Mouse (Mus musculus) liver, postnatal 0 days (tissue): Measurements from ENCODE around the gene Drg1. TPM values are rescaled to one million over a fixed set of nuclear protein-coding genes. Genes with fewer than 3 reads are reported as not detected.
A peak's percentile ranks its signal among the peaks of the same experiment; 100 is the strongest.
"Not testable (repeated sequence)": the region's sequence is repeated elsewhere in the genome, so short reads cannot be mapped to it uniquely, and the experiment has no call there.

ENCODE experiments used
- ATAC-seq: fragments of 200-750 bp; cut with Nextera tagmentation; 2 replicates; pipeline ENCODE4 v1.8.0; 2017; ENCODE audit warnings: mild to moderate bottlenecking, moderate library complexity
- DNase-seq: peaks from one replicate; pipeline ENCODE4 v3.0.0-alpha.2; 2016
- H3K27ac ChIP-seq: fragments of 300-500 bp; sonication (generic); 2 replicates; pipeline ENCODE4 v1.5.1; 2014; ENCODE audit warnings: antibody characterized with exemption, moderate library complexity, mild to moderate bottlenecking, low read depth
- H3K27me3 ChIP-seq: fragments of 300-500 bp; sonication (generic); 2 replicates; pipeline ENCODE4 v1.6.1; 2014; ENCODE audit warnings: low read length, control low read depth, mixed read lengths; ENCODE audit not compliant: insufficient read depth
- H3K36me3 ChIP-seq: fragments of 300-500 bp; sonication (generic); replicated peaks from 2 replicates; pipeline ENCODE4 v1.6.1; 2014; ENCODE audit warnings: mild to moderate bottlenecking, control low read depth, low read length, moderate library complexity, mixed read lengths; ENCODE audit not compliant: insufficient read depth
- H3K4me1 ChIP-seq: fragments of 300-500 bp; sonication (generic); 2 replicates; pipeline ENCODE4 v1.6.1; 2014; ENCODE audit warnings: antibody characterized with exemption, mild to moderate bottlenecking, control low read depth; ENCODE audit not compliant: insufficient read depth
- H3K4me2 ChIP-seq: fragments of 300-500 bp; sonication (generic); 2 replicates; pipeline ENCODE4 v1.6.1; 2014; ENCODE audit warnings: low read depth, mild to moderate bottlenecking, low read length, moderate library complexity, mixed read lengths
- H3K4me3 ChIP-seq: fragments of 300-500 bp; sonication (generic); 2 replicates; pipeline ENCODE4 v1.5.1; 2014; ENCODE audit warnings: low read depth, low read length
- H3K9ac ChIP-seq: fragments of 300-500 bp; sonication (generic); replicated peaks from 2 replicates; pipeline ENCODE4 v1.6.1; 2014; ENCODE audit warnings: mild to moderate bottlenecking, moderate library complexity
- H3K9me3 ChIP-seq: fragments of 300-500 bp; sonication (generic); 2 replicates; pipeline ENCODE4 v1.6.1; 2016; ENCODE audit warnings: mild to moderate bottlenecking, control low read depth, low read length, mixed read lengths
- WGBS: fragments of 180-500 bp; shearing (Covaris S2); extraction: QIAGEN DNeasy Blood & Tissue Kit; methylation state at CpG from one replicate; pipeline ENCODE4 v1.1.7; 2014; ENCODE audit not compliant: insufficient replicate concordance; 5-methylcytosine and 5-hydroxymethylcytosine counted together
- polyA plus RNA-seq: library from polyadenylated mRNA; unstranded; fragments of >200 nt; fragmentation: Nextera tagmentation; extraction: Ambion mirVana; gene quantifications from 2 replicates; pipeline ENCODE4 v1.2.1, GENCODE M21; 2015

Gene Drg1
- polyA plus RNA-seq, 1 experiment from 2014 or later: 84.7 TPM

DNA sequence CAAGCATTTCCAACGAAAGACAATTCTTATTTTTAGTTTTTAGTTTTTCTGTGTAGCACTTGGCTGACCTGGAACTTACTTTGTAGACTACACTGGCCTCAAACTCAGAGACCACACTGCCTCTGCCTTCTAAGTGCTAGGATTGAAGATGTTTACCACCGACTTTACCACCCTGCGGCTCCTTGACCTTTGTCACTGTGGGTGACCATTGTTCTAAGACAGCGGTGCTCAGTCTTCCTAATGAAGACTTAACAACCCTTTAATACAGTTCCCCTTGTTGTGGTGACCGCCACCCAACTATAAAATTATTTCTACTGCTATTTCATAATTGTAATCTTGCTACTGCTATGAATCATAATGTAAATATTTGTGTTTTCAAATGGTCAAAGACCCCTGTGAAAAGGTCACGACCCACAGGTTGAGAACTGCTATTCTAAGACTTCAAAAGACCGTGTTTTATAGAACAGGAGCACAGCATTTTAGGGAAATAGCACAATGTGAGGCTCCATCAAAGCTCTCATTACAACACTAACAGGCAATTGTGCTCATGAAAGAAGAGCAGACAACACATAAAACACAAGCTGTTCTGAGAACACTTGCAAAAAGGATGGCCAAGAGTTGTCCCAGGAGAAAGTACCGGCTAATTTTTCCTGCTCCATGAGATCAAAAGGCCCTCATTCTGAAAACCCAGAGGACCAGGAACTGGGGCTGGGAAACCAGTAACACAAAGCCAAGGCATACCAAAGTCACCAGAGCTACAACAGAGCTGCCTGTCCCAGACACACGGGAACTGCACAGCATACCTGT, 120.7 kb downstream of the Drg1 start:
- ATAC-seq, H3K27ac ChIP-seq: not testable (repeated sequence)
- DNase-seq: peak; percentile 14

DNA sequence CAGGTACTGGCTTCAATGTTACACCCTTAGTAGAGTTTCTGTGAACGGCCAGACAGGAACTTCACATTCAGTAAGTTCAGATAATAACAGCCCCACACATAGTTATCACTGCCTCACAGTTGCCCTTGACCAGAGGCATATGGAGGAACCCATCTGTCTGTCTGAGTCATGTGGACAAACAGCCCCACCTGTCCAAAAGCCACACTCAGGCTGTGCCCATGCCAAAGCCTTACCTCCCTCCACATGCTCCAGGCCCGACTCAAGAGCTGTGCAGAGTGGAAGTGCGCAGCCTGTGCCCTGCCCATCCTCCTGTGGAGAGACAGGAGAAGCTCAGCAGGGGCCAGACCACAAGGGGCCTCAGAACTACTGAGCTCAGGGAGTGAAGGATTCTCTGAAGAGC, 122.2 kb downstream of the Drg1 start:
- not testable (repeated sequence) for H3K4me2 ChIP-seq, H3K9me3 ChIP-seq, H3K4me3 ChIP-seq, H3K9ac ChIP-seq, H3K27me3 ChIP-seq, ATAC-seq, H3K36me3 ChIP-seq, H3K27ac ChIP-seq, H3K4me1 ChIP-seq
- peak; percentile 13 for DNase-seq
- 63% methylated on average over 3 of the region's 3 CpGs for WGBS

More for the DNA sequence above, 120.7 kb downstream of the Drg1 start:
- 78% methylated on average over 7 of the region's 9 CpGs for WGBS
- not testable (repeated sequence) for H3K4me2 ChIP-seq, H3K4me1 ChIP-seq, H3K4me3 ChIP-seq, H3K36me3 ChIP-seq, H3K9ac ChIP-seq, H3K9me3 ChIP-seq, H3K27me3 ChIP-seq

DNA sequence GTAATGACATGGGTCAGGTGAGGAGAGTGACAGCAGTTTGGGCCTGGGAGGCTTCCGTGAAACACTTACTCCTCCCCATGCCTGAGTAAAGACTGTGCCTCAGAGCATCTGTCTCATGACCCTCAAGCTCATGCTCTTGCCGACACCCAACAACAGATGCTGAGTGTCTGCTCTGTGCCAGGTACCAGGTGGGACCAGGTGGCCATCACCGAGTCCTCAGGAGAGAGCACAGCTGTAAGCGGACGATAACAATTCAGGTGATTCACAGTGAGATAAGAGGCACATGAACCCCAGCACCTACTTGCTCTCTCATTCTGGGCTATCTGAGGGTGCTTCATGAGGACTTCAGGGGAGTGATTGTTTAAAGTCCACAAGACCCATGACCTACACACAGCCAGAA, 123.8 kb downstream of the Drg1 start:
- not testable (repeated sequence) for H3K36me3 ChIP-seq, H3K27me3 ChIP-seq, H3K9ac ChIP-seq, H3K4me1 ChIP-seq, H3K4me2 ChIP-seq, H3K4me3 ChIP-seq, H3K27ac ChIP-seq, H3K9me3 ChIP-seq, DNase-seq
- 82% methylated on average over 4 of the region's 5 CpGs for WGBS
- ATAC-seq: peak; percentile 42

DNA sequence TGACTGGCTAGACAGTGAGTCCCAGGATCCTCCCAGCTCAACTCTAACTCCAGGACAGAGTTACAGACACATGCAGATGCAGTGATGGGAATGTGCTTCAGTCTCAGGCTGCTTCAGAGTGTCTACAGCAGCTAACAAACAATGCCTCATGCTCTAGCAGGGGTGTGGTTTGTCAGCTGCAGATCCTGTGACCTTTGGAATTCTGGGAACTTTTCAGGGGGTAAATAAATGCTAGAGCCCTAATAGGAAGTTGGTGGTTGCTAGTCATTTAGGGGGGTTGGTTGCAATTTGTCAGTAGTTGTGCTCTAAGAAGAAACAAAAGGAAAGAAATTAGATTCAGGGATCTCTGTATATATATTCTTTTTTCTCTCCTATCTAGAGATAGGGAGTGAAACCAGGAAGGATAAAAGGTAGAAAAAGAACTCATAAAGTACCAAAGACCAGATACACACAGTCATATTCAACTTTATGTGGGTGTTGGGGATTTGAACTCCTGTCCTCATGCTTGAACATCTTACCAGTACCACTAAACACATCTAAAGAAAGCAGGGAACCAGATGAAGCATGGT, 125.2 kb downstream of the Drg1 start:
- H3K4me1 ChIP-seq, ATAC-seq, H3K4me2 ChIP-seq, H3K27me3 ChIP-seq, H3K27ac ChIP-seq, H3K9ac ChIP-seq, H3K9me3 ChIP-seq, H3K36me3 ChIP-seq, H3K4me3 ChIP-seq: not testable (repeated sequence)
- peak; percentile 6 for DNase-seq

DNA sequence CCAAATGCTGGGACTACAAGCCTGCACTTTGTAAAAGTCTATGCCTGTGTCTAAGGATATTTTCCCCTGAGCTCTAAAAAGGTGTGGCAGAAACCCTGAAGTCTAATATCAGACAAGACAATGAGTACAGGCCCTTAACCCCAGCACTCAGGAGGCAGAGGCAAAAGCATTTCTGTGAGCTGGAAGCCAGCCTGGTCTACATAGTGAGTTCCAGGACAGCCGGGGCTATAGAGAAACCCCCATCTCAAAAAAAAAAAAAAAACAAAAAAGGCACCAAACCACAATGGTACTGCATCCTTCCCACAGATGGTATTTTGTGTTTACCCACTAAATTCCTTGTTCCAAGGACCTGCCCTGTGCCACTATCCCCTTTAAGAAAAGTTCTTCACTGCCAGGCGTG, 127.9 kb downstream of the Drg1 start:
- not testable (repeated sequence) for H3K4me3 ChIP-seq, ATAC-seq, H3K27ac ChIP-seq, H3K4me1 ChIP-seq, H3K9ac ChIP-seq, H3K27me3 ChIP-seq, H3K4me2 ChIP-seq, H3K36me3 ChIP-seq, DNase-seq, H3K9me3 ChIP-seq
- 85% methylated on average over 2 of the region's 2 CpGs for WGBS

Other genes starting within 250 kb of the Drg1 start
- gene Sfi1, start 73.0 kb downstream of the Drg1 start, polyA plus RNA-seq: 2.3 and 3.1 TPM in 2 replicates
- gene Eif4enif1, start 64.0 kb downstream of the Drg1 start, polyA plus RNA-seq: 12.6 and 14.9 TPM in 2 replicates
- 8.6 and 8.8 TPM in 2 replicates for gene Patz1, start 22.5 kb upstream of the Drg1 start, polyA plus RNA-seq
- 2.4 and 2.5 TPM in 2 replicates for gene Pik3ip1, start 64.0 kb upstream of the Drg1 start, polyA plus RNA-seq
- gene Limk2, start 142.8 kb upstream of the Drg1 start, polyA plus RNA-seq: 6.7 and 6.8 TPM in 2 replicates
- gene Rnf185, start 185.9 kb upstream of the Drg1 start, polyA plus RNA-seq: 9.7 and 10.3 TPM in 2 replicates
- gene Pla2g3, start 221.9 kb upstream of the Drg1 start, polyA plus RNA-seq: 0.07 TPM in 1 of 2 replicates, not detected in the other
- gene Inpp5j, start 238.4 kb upstream of the Drg1 start, polyA plus RNA-seq: 0.83 and 0.86 TPM in 2 replicates
- gene Selenom, start 248.3 kb upstream of the Drg1 start, polyA plus RNA-seq: 9.9 and 11.7 TPM in 2 replicates